Mouse (Mus musculus) MEL (cell line): Measurements from ENCODE around the gene Morc4.

Experiments used
- CHD1 ChIP-seq: IDR thresholded peaks from 2 replicates; pipeline ENCODE4 v1.6.1; 2012; ENCODE audit warnings: low read depth, mild to moderate bottlenecking, inconsistent platforms, low read length, improper control_type of control experiment
- CTCF ChIP-seq, 3 experiments: IDR thresholded peaks in 2 of 3; conservative IDR thresholded peaks in 1 of 3; 2 replicates each; pipeline ENCODE4 v1.5.1; 2011 to 2012; ENCODE audit warnings: low read length in 3 of 3, low read depth in 2 of 3, mild to moderate bottlenecking in 2 of 3, improper control_type of control experiment in 1 of 3, inconsistent platforms in 1 of 3, mixed read lengths in 1 of 3, moderate library complexity in 1 of 3; ENCODE audit not compliant: control insufficient read depth in 1 of 3, insufficient read depth in 1 of 3, poor library complexity in 1 of 3, severe bottlenecking in 1 of 3
- MAFK ChIP-seq: IDR thresholded peaks from 2 replicates; pipeline ENCODE4 v1.6.1; 2011; ENCODE audit warnings: low read depth, mild to moderate bottlenecking, low read length, improper control_type of control experiment, borderline replicate concordance
- TBP ChIP-seq: IDR thresholded peaks from 2 replicates; pipeline ENCODE4 v1.8.0; 2011; ENCODE audit warnings: low read depth, low read length, improper control_type of control experiment
- ZC3H11A ChIP-seq: IDR thresholded peaks from 2 replicates; pipeline ENCODE4 v1.6.1; 2012; ENCODE audit warnings: low read depth, mild to moderate bottlenecking, inconsistent platforms, low read length, improper control_type of control experiment

GRCm38 (mm10) chrX:139799953-139800352 lies 71.5 kb downstream of the Morc4 start:
- TF ChIP-seq ZC3H11A (no peak), CHD1 (no peak), CTCF (IDR thresholded peaks at IDR 0.05 in 2 of 3, conservative IDR thresholded peaks at IDR 0.05 in 1 of 3; ENCODE audit: control insufficient read depth in 1 of 3, insufficient read depth in 1 of 3, low read depth in 2 of 3, low read length in 3 of 3, poor library complexity in 1 of 3, severe bottlenecking in 1 of 3) (no peak), TBP (no peak), MAFK (no peak)
